Mouse (Mus musculus) ES-Bruce4 (cell line): ENCODE data around the gene 0610040J01Rik.

Experiments used
- EP300 ChIP-seq: IDR thresholded peaks from 2 replicates; pipeline ENCODE4 v1.6.1; 2011; ENCODE audit warnings: low read depth, low read length; ENCODE audit not compliant: insufficient read depth
- POLR2A ChIP-seq: IDR thresholded peaks from one replicate; pipeline ENCODE4 v1.8.1; 2011; ENCODE audit warnings: low read length; ENCODE audit not compliant: insufficient read depth

- TF ChIP-seq POLR2A, result no peak
- no peak for TF ChIP-seq EP300
Measured at GRCm38 (mm10) chr5:63930824-63931358, 118.7 kb downstream of the 0610040J01Rik start.
